Mouse (Mus musculus) olfactory bulb, adult 2 months (tissue): ENCODE data around the gene Ankrd39. TPM values are rescaled to one million over a fixed set of nuclear protein-coding genes. Genes with fewer than 3 reads are reported as not detected.

Source experiments
- H3K27ac ChIP-seq: fragments of 200-500 bp; 2 replicates; pipeline ENCODE4 v1.5.1; 2012; ENCODE audit warnings: low read depth, low read length; ENCODE audit not compliant: insufficient read depth
- H3K4me1 ChIP-seq: fragments of 200-500 bp; 2 replicates; pipeline ENCODE4 v1.6.1; 2012; ENCODE audit warnings: low read length; ENCODE audit not compliant: control insufficient read depth, insufficient read depth
- H3K4me3 ChIP-seq: fragments of 200-500 bp; 2 replicates; pipeline ENCODE4 v1.5.1; 2012; ENCODE audit warnings: mild to moderate bottlenecking, low read depth, low read length, moderate library complexity; ENCODE audit not compliant: insufficient read depth
- CTCF ChIP-seq: fragments of 200-500 bp; IDR thresholded peaks from 2 replicates; pipeline ENCODE4 v1.5.1; 2012; ENCODE audit warnings: low read depth, mild to moderate bottlenecking, low read length, moderate library complexity; ENCODE audit not compliant: insufficient read depth
- POLR2A ChIP-seq: fragments of 200-500 bp; IDR thresholded peaks from 2 replicates; pipeline ENCODE4 v1.6.1; 2012; ENCODE audit warnings: mild to moderate bottlenecking, low read depth, low read length, moderate library complexity; ENCODE audit not compliant: insufficient read depth
- WGBS: fragments of 180-500 bp; shearing (Covaris S2); methylation state at CpG from one replicate; pipeline ENCODE4 v1.1.7; 2018; 5-methylcytosine and 5-hydroxymethylcytosine counted together
- polyA plus RNA-seq: library from polyadenylated mRNA; stranded (reverse); fragments of >200 nt; gene quantifications from 2 replicates; pipeline ENCODE4 v1.2.4, GENCODE M21; 2012; ENCODE audit warnings: low replicate concordance; ENCODE audit not compliant: missing spikeins, insufficient read depth, insufficient read length

Ankrd39 gene
- polyA plus RNA-seq, 1 experiment, result not detected

GRCm38 (mm10) chr1:36587860-36588259 lies 40.6 kb upstream of the Ankrd39 start:
- WGBS, result 95% methylated on average over 6 of the region's 6 CpGs
- TF ChIP-seq POLR2A, result no peak
- no peak for TF ChIP-seq CTCF
- Histone ChIP-seq H3K4me3 (no peak overlapping the region), H3K4me1 (peaks cover 25% of the 10 kb centered on the region), H3K27ac (no peak overlapping the region)

DNA sequence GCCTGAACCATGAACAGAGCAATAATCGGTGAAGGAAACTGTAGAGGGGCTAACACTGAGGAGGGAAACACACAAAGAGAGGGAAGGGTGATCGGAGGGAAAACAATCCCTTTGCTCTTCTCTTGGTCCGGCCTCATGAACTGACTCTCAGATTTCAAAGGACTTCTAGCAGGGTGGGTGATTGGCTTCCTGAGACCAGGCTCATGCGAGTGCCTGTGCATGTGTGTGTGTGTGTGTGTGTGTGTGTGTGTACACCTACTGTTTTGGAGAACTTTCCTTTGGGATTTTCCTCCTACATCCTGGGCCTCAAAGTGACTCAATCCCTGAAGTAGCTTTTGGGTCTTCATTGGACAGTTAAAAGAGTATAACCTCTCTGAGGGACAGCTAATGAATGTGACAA lies 39.0 kb upstream of the Ankrd39 start:
- peaks cover 30% of the 10 kb centered on the region for H3K4me1 ChIP-seq
- H3K27ac ChIP-seq, result no peak overlapping the region
- 88% methylated on average over 4 of the region's 4 CpGs for WGBS
- no peak overlapping the region for H3K4me3 ChIP-seq
- TF ChIP-seq CTCF (no peak), POLR2A (no peak)

DNA sequence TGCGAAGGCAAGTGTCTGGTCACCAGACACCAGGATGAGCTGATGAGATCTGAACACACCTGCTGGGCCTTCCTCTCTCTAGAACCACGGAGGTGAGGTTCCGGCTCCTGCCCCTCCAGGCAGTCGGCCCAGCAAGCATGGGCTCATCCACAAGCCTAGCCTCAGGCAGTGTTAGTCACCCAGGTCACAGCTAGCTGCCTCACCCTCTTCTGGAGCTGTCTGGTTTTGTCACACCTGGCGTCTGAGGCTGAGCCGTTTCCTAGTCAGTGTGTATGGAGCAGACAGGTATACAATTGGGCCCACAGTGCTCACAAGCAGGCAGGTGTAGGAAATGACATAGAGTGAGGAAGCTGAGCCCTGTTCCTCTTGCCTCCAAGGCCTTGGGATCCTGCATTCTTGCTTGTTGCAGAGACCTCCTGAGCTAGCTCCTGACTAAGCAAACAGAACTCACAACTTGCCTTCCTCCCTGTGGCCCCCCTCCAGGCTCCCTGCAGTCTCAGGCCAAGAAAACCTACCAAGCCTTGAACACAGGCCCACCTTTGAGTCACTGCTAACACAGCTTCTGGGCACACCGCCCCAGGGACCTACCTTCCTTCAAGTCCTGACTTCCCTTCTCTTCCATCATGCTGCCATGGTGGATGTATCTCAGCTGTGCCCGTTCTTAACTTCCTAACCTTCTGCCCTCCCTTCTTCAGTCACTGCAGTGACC lies 36.3 kb upstream of the Ankrd39 start:
- H3K4me1 ChIP-seq, result peaks cover 26% of the 10 kb centered on the region
- TF ChIP-seq CTCF (no peak), POLR2A (no peak)
- WGBS, result 91% methylated on average over 8 of the region's 8 CpGs
- no peak overlapping the region for H3K27ac ChIP-seq
- no peak overlapping the region for H3K4me3 ChIP-seq

- 89% methylated on average over 8 of the region's 8 CpGs for WGBS
- no peak for TF ChIP-seq CTCF
- no peak for TF ChIP-seq POLR2A
- Histone ChIP-seq H3K4me3 (no peak overlapping the region), H3K27ac (no peak overlapping the region), H3K4me1 (peaks cover 23% of the 10 kb centered on the region)
Measured at GRCm38 (mm10) chr1:36582211-36582610, 35.0 kb upstream of the Ankrd39 start.

DNA sequence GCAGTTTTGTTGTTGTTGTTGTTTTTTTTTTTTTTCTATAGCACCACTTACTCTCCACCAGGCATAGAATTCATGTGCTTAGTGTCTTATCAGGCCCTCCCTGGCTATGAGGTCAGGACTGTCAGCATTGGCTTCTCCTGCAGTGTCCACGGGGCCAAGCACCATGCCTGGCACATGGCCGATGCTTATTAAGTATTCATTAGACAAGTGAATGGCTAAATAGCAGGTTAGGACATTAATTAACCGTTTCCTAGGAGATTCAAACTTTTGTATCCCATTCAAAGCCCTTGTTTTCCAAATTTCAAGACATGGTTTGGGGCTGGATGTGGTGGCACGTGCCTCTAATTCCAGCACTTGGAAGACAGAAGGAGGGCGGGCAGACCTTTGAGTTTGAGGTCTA lies 34.0 kb upstream of the Ankrd39 start:
- Histone ChIP-seq H3K4me1 (peaks cover 32% of the 10 kb centered on the region), H3K4me3 (no peak overlapping the region), H3K27ac (no peak overlapping the region)
- TF ChIP-seq POLR2A, result no peak
- TF ChIP-seq CTCF, result no peak
- WGBS, result 57% methylated on average over 5 of the region's 5 CpGs

GRCm38 (mm10) chr1:36580384-36581207 lies 33.4 kb upstream of the Ankrd39 start:
- Histone ChIP-seq H3K27ac (peak overlapping the region; percentile 44), H3K4me3 (peak overlapping the region; percentile 8; the same call in 1 of the 2 replicates), H3K4me1 (peaks cover 36% of the 10 kb centered on the region)
- peak; percentile 15; the same call in 1 of the 2 replicates for TF ChIP-seq CTCF
- TF ChIP-seq POLR2A, result no peak
- 5% methylated on average over 17 of the region's 17 CpGs for WGBS

- Histone ChIP-seq H3K27ac (peak overlapping the region; percentile 44), H3K4me3 (no peak overlapping the region), H3K4me1 (peaks cover 39% of the 10 kb centered on the region)
- TF ChIP-seq POLR2A (no peak), CTCF (no peak)
- WGBS, result 35% methylated on average over 6 of the region's 6 CpGs
Measured at GRCm38 (mm10) chr1:36579974-36580383, 32.7 kb upstream of the Ankrd39 start.

DNA sequence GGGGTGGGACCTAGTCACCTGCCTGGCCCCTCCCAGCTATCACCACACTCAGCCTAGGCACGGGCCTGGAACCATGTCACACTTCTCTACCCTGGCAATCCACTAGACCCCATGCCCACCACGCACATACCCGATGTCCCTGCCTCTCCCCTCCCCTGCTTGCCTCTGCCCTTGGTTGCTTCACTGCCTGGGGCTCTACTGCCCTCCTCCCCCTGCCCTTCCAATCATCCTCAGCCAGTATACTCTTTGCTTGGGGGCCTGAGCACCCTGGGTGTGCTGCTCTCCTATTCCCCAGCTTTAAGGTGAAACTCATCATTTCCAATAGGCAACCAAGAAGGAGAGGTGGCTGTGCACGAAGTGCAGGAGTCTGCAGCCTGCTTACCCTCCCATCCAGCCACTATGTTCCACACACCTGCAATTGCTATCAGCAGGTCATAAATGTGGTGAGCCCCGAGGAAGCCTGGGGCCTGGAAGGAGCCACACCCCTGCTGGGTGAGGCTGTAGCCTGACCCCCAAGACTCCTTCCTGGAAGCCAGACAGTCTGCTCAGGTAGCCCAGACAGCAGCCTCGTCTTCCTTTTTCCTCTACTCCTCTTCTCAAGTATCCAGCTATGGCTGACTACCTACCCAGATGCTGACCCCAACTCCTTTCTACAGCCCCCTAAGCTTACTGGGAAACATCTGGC lies 29.9 kb upstream of the Ankrd39 start:
- Histone ChIP-seq H3K27ac (no peak overlapping the region), H3K4me1 (peaks cover 41% of the 10 kb centered on the region), H3K4me3 (no peak overlapping the region)
- WGBS, result 86% methylated on average over 6 of the region's 6 CpGs
- TF ChIP-seq CTCF (no peak), POLR2A (no peak)
